Mouse (Mus musculus) 416B (cell line): Measurements from ENCODE around the gene 1700017B05Rik.
"Not testable (repeated sequence)": the region's sequence is repeated elsewhere in the genome, so short reads cannot be mapped to it uniquely, and the experiment has no call there.

Experiments used
- DNase-seq: peaks from one replicate; pipeline ENCODE4 v3.0.0; 2011; ENCODE audit warnings: low read depth

1700017B05Rik gene

DNA sequence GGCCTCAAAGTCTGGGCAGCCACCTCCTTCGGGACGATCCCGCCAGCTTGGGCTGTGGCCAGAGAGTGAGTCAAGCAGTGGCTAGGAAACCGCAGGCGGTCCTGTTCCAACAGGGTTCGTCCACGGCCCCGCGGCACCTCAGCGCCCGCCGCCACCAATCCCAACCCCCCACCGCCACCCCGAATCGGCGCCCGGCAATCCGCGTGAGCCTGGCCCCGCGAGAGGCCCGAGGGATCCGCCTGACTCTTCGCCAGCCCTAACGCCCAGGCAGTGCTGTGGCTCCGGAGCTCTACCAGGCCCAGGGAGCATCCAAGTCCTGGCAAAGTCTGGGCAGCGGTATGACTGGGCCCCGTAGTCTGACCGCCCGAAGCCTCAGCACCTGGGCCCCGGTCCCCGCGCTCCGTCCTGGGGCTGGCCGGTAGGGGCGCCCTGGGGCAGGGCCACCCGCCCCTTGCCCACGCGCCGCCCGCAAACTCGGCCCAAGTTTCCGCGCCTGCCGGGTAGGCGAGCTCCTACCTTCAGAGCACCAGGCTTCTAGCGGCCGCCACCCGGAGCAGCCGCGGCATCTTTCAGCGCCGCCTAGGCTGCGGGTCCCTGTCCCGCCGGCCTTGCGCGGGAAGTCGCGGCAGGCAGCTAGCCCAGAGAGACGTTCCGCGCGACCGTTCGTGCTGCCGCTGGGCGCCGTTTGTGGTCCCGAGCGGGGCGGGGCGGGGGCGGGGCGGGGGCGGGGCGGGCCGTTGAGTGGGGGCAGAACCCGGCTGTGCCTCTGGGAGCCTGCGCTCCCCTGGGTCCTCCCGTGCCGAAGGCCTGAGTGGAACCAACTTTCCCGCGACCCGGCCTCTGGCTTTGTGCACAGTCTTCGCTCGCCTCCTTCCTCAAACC, at the start of gene 1700017B05Rik:
1700017B05Rik (minus strand) TSS at position 700 of the 882 bp plus-strand sequence.
- DNase-seq, result peak; percentile 82

DNA sequence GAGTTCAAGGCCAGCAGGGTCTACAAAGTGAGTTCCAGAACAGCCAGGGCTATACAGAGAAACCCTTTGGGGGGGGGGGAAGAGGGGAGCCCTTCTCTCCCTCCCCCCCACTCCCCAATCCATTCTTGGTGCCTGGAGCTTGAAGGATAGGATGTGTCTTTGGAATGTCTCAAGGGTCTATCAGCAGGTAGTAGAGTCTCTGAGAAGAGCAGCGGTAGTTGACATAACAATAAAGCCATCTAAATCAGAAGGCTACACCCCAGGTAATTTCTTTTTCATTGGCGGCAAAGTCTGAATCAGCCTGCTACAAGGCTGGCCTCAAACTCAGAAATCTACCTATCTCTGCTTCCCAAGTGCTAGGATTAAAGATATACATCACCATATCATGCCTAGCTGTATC, 48.5 kb upstream of the 1700017B05Rik start:
- no peak for DNase-seq

DNA sequence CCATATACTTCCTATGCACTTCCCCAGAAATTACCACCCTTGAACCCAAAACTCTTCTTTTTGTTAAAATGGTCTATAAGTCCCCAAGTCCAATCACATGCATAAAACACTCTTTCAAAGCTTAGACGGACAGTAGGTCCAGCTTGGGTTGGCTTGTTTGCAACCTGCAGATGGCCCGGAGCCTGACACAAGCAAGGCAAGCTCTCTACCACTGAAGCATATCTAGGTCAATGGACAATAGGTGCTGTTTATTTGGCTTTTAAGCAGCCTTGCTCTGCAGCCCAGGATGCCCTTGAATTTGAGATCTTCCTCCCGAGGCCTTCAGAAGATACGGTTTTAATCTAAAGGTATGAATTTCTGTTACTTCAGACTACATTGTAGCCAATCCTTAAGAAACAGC, 46.9 kb upstream of the 1700017B05Rik start:
- no peak for DNase-seq

DNA sequence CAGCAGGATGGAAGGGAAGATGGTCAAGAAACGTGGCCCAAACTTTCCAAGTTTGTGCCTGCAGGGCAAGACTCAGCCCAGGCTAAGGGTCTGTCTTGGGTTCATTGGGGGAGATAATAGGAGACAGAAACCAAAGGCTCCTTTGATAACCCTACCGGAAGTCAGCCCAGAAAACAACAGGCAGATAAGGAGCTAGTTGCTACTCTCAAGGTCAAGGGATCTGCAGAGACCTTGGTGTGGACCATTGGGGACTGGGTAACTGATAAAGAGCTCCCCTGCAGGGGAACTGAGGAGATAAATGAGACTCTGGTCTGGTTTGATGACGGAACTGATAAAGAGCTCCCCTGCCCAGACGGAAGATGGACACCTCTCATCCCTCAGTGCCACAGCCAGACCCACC, 45.0 kb upstream of the 1700017B05Rik start:
- DNase-seq, result peak; percentile 89

DNA sequence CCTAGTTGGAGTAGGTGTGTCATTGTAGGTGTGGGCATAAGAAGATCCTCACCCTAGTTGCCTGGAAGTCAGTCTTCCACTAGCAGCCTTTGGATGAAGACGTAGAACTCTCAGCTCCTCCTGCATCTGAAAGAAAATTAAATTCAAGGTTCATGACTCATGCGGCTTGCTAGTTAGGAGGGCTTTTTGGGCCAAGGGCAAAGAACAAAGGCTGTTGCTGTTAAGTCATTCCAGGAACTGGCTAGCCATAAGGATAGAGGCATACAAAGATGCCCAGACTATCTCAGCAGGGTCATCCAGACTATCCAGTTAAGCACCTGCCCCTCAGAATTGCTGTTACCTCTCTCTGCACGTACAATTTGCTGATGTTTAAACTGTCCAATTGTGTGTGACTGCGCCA, 42.3 kb upstream of the 1700017B05Rik start:
- DNase-seq, result not testable (repeated sequence)

DNA sequence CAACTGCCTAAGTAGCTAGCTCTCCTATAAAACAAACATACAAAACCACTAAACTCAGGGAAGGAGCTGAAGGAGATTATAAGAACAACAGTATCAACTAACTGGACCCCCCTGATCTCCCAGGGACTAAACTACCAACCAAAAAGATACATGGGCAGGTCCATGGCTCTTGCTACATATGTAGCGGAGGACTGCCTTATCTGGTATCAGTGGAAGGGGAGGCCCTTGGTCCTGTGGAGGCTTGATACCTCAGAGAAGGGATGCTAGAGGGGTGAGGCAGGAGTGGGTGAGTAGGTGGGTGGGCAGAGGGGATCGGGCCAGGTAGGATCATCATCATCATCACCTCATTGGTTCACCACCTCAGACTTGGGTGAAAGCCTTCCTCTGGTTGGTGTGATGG, 41.8 kb upstream of the 1700017B05Rik start:
- DNase-seq, result no peak

DNA sequence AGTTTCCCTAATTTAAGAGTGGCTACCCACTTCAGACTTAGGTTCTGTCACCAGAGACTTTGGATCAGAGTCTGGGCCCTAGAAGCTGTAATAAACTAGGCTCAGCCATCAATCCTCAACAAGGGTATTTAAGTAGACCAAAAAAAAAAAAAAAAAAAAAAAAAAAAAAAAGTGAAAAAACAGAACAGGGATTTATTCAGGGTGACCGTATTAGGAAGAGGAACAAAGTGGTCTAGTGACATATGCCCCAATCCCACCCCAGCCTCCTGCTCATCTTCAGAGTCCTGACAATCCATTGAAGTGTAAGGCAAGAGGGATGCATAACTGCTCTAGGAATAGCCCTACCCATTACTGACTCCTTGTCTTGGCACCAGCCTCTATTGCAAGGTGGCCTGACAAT, 40.9 kb upstream of the 1700017B05Rik start:
- DNase-seq, result no peak

DNA sequence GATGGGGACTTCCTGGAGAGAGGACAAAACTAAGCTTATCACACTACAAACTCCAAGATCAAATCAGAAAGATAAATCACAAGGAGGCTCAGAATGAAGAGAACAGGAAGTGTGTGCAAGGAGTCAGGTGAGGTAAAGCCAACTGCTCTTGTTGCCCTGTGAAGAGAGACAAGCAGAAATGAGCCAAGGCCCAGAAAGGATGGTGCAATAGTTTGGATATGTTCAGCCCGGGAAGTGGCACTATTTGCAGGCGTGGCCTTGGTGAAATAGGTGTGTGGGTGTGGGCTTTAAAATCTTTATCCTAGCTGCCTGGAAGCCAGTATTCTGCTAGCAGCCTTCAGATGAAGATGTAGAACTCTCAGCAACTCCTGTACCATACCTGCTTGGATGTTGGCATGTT, 38.4 kb upstream of the 1700017B05Rik start:
- peak; percentile 38 for DNase-seq

DNA sequence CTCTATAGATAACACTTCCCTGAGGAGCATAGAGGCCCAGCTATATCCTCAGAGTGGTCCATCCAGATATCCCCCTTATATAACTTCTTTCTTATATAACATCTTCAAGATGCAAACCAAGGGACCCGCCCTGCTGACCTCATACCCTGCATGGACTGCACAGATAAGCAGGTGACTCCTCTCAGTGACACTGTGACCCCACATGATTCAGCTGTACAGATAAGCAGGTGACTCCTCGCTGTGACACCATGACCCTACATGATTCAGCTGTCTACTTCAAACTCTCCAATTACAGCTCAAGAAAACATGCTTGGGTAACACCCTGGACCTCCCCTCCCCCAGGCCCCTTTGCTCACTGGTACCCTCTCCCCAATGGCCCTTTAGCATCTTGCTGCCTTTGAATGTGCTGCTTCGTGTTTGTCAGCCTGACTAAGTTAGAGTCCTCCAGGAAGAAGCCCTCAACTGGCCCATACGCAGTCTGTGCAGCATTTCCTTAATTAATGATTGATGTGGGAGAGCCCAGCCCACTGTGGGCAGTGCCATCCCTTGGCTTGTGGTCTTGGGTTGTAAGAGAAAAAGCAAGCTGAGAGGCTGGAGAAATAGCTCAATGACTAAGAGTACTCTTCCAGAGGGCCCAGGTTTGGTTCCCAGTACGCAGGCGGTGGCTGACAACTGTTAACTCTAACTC, 37.5 kb upstream of the 1700017B05Rik start:
- DNase-seq, result peak; percentile 82

DNA sequence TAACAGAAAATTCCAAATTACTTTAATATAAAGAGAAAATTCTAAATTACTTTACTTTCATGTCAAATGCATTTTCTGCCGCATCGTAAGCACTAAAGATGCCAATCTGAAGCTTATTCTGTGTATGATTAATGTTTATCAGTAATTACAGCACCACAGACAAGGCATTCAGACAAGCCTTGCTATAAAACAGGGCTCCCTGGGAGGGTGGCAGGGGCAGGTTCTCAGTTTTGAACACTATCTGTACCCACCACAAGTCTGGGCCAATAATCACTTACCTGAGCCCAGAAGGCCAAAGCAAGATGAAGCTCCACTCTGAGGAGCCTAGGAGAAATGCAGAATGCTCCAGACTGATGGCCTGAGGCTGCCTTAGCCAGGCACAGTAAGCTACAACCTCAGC, 35.5 kb upstream of the 1700017B05Rik start:
- no peak for DNase-seq

DNA sequence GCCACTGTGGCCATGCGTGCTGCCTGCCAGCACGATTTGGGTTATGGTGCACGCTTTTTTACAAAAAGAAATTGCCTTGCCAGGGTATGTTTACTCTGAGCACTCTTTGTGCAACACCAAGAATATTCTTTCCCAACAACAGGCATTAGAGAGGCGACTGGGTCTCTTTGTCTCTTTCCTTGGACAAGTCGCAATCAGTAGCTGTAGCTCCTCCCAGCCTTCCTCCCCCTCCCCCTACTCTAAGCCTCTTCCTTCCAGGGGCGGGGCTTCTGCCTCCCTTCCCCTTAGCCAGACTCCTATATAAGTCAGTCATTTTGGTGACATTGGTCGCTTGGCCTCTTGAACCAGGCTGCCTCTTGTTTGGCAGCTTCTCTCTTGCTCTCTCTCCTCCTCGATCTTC, 33.9 kb upstream of the 1700017B05Rik start:
- no peak for DNase-seq

DNA sequence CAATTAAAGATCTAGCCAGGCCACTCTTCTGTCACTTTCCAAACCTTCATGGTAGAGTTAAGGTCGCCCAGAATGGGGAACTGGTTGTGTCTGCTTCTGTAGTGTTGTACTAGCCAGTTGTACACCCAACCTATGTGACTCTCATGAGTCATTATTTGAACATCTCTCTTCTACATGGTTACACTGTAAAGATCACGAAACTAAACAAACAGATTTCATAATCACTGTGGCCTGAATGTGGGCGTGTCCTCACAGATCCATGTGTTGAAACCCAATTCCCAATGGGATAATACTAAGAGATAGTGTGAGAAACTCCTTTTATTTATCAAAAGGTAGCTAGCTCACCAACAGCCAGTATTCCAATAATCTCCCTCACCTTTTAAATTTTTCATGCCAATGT, 33.3 kb upstream of the 1700017B05Rik start:
- DNase-seq, result peak; percentile 55

DNA sequence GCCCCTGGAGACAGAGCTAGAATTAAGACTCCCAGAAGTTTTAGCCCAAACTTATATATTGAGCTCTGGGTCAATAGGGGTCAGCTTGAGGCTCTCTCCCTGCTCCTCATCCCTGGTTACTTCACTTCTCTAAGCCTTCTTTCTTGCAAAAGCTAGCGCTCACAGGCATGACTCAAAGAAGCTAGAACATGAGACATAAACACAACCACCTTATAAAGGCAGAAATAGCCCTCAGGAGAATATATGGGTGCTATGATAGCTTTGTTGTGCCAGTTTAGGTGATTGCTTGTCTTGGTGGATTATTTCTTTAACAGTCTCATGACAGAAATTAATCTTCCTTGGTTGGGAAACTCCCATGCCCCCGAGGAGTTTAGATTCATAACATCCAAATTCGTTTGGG, 32.5 kb upstream of the 1700017B05Rik start:
- no peak for DNase-seq

DNA sequence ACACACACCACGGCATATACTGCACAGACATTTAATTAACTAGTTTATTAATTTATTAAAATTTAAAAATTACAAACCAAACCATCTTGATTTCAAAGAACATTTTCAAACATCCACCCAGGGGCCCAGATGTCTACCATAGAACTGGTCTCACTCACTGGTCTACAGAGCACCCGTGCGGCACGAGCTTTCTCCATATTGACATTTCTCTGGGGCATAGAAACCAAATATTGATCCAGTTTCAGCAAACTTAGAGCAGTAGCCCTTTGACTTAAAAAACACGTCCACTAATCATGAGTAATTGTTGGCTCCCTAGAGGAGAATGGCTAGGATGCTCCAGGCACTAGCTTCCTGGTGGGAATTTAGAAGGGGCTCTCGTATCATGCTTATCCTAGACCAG, 24.8 kb upstream of the 1700017B05Rik start:
- no peak for DNase-seq

DNA sequence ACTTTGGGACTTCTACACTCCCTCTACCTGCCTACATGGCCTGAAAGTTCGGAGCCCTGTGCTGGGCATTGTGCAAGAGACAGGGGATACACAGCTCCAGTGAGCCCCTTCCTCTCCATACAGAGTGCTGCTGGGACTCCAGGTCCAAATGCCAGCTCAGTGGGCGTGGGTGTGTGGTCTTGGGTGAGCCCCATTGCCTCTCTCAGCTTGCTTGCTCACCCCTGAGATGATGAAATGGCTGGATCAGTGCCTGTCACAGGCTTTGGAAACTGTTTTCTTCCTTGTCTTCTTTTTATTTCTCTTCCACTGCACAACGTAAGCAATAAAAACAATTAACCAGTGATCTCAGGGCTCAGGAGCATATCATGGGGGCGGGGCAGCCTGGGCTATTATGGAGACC, 20.9 kb upstream of the 1700017B05Rik start:
- DNase-seq, result no peak

DNA sequence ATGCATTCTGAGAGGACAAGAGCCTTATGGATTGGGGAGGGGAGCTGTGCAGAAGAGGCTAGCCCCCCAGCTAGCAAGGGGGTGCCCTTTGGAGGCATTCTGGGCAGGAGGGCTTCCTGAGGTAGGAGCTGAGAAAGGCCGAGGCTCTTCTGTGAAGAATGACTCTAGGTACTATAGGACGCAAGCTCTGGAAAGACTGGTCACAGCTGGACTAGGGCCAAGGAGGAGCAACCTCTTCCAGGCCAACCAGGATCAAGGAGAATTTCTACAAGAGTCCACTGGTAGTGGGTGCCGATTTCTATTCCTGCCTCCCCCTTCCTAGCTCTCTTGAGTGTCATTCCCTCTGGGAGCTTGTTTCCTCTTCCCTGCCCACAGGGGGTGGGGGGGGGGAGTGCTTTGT, 20.3 kb upstream of the 1700017B05Rik start:
- no peak for DNase-seq

DNA sequence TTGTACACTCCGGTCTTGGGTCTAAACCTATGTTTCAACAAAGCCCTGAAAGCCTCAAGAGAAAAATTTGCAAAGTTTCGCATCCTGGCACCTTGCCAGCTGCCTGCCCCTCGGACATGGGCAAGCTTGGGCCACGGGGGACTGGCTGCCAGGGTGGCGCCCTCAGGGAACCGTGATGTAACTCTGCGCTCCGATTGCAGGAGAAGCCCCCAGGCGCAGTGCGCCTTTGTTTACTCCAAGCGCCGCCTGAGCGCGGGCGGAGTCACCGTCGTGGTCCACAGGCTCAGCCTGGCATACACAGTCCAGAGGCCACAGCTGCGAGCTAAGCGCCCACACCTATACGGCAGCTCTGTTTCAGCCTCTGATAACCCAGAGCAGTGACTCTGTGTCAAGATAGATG, 19.1 kb upstream of the 1700017B05Rik start:
- DNase-seq, result no peak

DNA sequence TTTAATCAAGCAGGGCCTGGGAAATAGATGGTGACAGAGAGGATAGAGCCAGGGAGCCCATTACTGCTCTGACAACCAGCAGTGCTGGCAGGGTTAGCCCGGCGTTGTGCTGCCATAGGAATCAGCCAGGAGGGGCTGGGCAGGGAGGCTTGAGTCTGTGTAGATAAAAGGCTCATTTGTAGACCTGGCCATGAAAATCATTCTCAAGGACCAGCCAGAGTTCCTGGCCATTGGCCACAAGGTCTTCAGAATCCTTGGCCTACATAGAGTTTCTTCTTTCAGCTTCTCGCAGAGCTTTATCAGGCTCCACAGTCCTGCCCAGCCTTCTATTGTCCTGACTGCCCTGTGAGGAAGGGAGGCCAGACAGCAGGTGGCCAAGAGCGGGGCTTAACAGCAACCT, 17.0 kb upstream of the 1700017B05Rik start:
- no peak for DNase-seq

DNA sequence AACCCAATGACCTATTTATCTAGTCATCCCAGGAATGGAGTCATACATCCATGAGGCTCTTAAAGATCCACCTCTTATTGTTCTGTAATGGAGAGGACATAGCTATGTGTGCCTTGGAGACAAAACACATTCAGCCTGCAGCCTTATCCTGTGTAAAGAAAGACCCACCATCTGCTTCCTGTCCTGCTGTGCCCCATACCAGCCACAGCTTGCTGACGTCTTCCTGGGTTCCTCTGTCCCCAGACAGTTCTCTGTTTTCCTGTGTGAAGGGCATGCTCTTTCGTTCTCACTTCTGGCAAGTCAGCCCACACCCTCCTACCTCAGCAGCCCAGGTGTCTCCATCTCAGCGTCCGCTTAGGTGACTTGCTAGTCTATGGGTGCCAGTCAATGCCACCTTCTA, 15.9 kb upstream of the 1700017B05Rik start:
- peak; percentile 83 for DNase-seq

DNA sequence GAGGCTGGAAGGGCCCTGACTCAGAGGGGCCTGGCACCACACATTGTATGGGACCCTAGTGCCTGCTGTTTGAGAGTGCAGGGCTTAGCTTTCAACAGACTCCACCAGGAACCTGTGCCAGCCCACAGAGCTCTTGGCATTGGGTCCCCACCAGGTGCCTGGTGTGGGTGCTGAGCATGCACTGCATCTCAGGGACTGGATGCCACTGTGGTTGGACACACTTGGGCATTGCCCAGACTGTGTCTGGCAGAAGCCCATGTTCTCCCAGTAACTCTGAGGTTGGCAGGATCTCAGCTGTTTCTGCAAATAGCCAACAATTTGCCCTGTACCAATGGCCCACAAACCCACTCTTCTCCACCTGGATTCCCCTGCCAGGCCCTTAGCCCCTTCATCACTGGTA, 13.9 kb upstream of the 1700017B05Rik start:
- DNase-seq, result no peak

DNA sequence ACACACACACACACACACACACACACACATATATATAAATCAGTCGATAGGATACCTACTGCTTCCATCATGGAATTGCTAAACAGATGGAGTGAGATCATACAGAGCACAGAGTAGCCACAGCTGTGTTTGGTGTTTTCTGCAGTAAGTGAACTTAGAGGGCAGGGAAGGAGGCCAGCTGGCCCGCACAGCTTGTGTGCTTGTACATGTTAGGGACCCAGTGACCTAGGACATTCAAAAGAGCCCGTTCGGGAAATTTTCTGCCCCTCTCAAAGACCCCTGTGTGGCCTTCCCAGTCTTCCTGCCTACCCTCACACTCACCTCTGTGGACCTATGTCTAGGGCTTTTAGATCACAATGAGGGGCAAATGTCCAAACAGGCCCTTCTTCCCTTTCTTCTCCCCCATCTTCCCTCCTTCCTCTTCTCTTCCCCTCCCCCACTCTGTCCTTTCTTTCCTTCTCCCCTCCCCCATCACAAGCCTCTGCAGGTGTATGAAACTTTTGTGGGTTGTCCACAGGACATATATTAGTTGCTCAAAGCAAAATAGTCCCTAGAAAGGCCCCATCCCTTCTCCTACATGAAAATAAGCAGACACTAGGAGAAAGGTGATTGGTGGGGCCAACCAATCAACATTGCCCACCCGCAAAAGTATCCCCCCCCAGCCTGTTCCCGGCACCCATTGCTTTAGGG, 11.5 kb upstream of the 1700017B05Rik start:
- no peak for DNase-seq

DNA sequence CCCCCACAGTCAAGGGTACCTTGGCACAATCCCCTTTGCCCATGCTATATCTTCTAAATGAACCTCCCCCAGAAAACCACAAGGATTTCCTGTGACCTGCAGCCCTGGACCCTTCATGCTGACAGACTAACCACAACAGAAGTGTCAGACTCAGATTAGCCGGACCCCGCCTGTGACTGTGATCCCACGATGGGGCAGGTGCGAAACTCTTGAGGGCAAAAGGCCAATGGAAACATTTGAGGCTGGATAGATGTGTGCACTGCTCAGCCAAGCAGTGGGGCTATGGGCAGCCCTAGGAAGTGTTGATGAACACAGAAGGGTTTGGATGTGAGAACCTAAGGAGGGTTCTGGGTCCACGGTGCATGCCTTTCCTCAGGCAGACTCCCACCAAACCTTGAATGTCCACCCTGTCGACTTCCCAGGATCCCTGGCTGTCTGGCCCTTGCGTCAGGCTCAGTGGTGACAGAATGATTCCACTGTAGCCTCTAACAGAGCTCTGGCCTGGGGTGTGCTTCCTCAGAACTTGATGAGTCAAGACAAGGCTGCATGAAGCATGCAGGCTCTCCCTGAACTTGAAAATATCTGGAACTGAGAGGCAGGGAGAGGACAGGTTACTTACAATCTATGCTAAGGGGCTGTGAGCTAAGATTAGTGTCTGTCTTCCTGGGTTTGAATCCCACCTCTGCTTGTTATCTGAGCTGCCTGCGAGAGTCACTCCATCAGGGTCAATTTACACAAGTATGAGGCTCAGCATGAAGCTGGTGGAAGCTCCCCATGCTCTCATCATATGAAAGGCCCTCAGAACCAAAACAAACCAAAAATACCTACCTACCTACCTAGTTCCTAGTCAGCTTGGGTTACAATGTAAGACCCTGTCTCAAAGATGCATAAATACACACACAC, 10.7 kb upstream of the 1700017B05Rik start:
- DNase-seq, result peak; percentile 96
